Mouse (Mus musculus) CD4-positive, CD25-positive, alpha-beta regulatory T cell, adult 4 months (primary cell): ENCODE measurements around the gene 1700012B07Rik. TPM values are rescaled to one million over a fixed set of nuclear protein-coding genes. Genes with fewer than 3 reads are reported as not detected.
A peak's percentile ranks its signal among the peaks of the same experiment; 100 is the strongest.

Experiments used
- ATAC-seq: one replicate; pipeline ENCODE4 v1.8.0; 2017
- polyA plus RNA-seq, 2 experiments: library from polyadenylated mRNA; unstranded; fragments of 100-300 nt; shearing (Covaris generic); gene quantifications; one replicate each; pipeline ENCODE4 v1.2.1; 2017

The 1700012B07Rik gene
- under 1 TPM in 1 of 2 experiments, not detected in 1; 0.94 TPM for polyA plus RNA-seq

GRCm38 (mm10) chr11:109827946-109828345, at the start of gene 1700012B07Rik:
TSS of gene 1700012B07Rik (minus strand) at chr11:109828046.
- no peak for ATAC-seq

GRCm38 (mm10) chr11:109876767-109877166, 48.9 kb upstream of the 1700012B07Rik start:
- ATAC-seq: no peak

- no peak for ATAC-seq
These were observed 48.0 kb upstream of the 1700012B07Rik start for GRCm38 (mm10) chr11:109875834-109876233.

GRCm38 (mm10) chr11:109875525-109875802, 47.6 kb upstream of the 1700012B07Rik start:
- no peak for ATAC-seq

GRCm38 (mm10) chr11:109874651-109875524, 47.0 kb upstream of the 1700012B07Rik start:
- ATAC-seq: no peak

- ATAC-seq: no peak
These were observed 46.2 kb upstream of the 1700012B07Rik start for GRCm38 (mm10) chr11:109873852-109874610.

GRCm38 (mm10) chr11:109873161-109873775, 45.4 kb upstream of the 1700012B07Rik start:
- no peak for ATAC-seq

GRCm38 (mm10) chr11:109872674-109873073, 44.8 kb upstream of the 1700012B07Rik start:
- ATAC-seq: no peak

GRCm38 (mm10) chr11:109872056-109872455, 44.2 kb upstream of the 1700012B07Rik start:
- ATAC-seq: no peak

GRCm38 (mm10) chr11:109867861-109868260, 40.0 kb upstream of the 1700012B07Rik start:
- ATAC-seq: no peak

- no peak for ATAC-seq
These were observed 38.8 kb upstream of the 1700012B07Rik start for GRCm38 (mm10) chr11:109866537-109867160.

GRCm38 (mm10) chr11:109865526-109865925, 37.7 kb upstream of the 1700012B07Rik start:
- ATAC-seq: no peak

GRCm38 (mm10) chr11:109863951-109864350, 36.1 kb upstream of the 1700012B07Rik start:
- no peak for ATAC-seq

- ATAC-seq: no peak
These were observed 35.4 kb upstream of the 1700012B07Rik start for GRCm38 (mm10) chr11:109863194-109863746.

GRCm38 (mm10) chr11:109860508-109860907, 32.7 kb upstream of the 1700012B07Rik start:
- peak; percentile 65 for ATAC-seq

- peak; percentile 94 for ATAC-seq
These were observed 32.2 kb upstream of the 1700012B07Rik start for GRCm38 (mm10) chr11:109859939-109860469.

GRCm38 (mm10) chr11:109859441-109859840, 31.6 kb upstream of the 1700012B07Rik start:
- ATAC-seq: no peak

- ATAC-seq: no peak
These were observed 29.2 kb upstream of the 1700012B07Rik start for GRCm38 (mm10) chr11:109857086-109857485.

- no peak for ATAC-seq
These were observed 26.2 kb upstream of the 1700012B07Rik start for GRCm38 (mm10) chr11:109854056-109854455.

- no peak for ATAC-seq
These were observed 25.6 kb upstream of the 1700012B07Rik start for GRCm38 (mm10) chr11:109853228-109853966.

GRCm38 (mm10) chr11:109851996-109852395, 24.1 kb upstream of the 1700012B07Rik start:
- ATAC-seq: no peak
